Mouse (Mus musculus): ENCODE results near the gene Lmf2. TPM values are rescaled to one million over a fixed set of nuclear protein-coding genes. Genes with fewer than 3 reads are reported as not detected.

The Lmf2 gene
- polyA plus RNA-seq, 1 experiment from 2014 or later: 47.8 TPM

DNA sequence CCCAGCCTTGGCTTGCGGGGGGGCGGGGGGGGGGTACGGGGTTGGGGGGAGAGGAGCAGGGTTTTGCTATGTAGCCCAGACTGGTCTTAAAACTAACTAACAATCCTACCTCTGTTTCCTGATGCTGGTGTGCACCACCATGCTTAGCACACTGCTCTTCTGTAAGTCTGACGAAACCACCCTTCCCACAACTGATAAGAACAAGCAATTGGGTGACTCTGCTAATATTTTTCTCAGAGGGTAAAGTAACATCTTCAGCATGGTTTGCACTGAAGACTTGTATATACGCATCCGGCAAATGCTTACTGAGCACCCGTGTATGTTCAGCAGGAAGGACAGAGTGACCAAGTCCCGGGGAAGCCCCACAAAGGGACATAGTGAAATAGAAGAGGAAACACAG lies 34.2 kb downstream of the Lmf2 start:
- no peak for ATAC-seq (ENCODE audit: low read depth)
- 80% methylated on average over 8 of the region's 8 CpGs for WGBS
- Histone ChIP-seq H3K4me3 (ENCODE audit: low read depth, low read length) (no peak overlapping the region), H3K27ac (replicated peaks; ENCODE audit: low read depth, low read length) (no peak overlapping the region), H3K9ac (ENCODE audit: low read depth, low read length) (no peak overlapping the region), H3K27me3 (replicated peaks; ENCODE audit: control insufficient read depth, insufficient read depth, low read length) (peaks cover 7% of the 10 kb centered on the region), H3K4me1 (ENCODE audit: control insufficient read depth, insufficient read depth, low read length) (peaks cover 8% of the 10 kb centered on the region; the same call in 1 of the 2 replicates), H3K36me3 (ENCODE audit: control insufficient read depth, insufficient read depth, low read length) (no peaks in the 10 kb centered on the region), H3K9me3 (ENCODE audit: control insufficient read depth, low read length) (no peaks in the 10 kb centered on the region), H3K4me2 (ENCODE audit: low read depth, low read length) (no peak overlapping the region)
- no peak for DNase-seq (ENCODE audit: low spot score)

- peak overlapping the region; percentile 93; the same call in 1 of the 2 replicates for H3K4me2 ChIP-seq (ENCODE audit: low read depth, low read length)
- H3K27me3 ChIP-seq (replicated peaks; ENCODE audit: control insufficient read depth, insufficient read depth, low read length): no peaks in the 10 kb centered on the region
- no peaks in the 10 kb centered on the region for H3K36me3 ChIP-seq (ENCODE audit: control insufficient read depth, insufficient read depth, low read length)
- DNase-seq (ENCODE audit: low spot score) (no peak), ATAC-seq (ENCODE audit: low read depth) (no peak)
- H3K9me3 ChIP-seq (ENCODE audit: control insufficient read depth, low read length): no peaks in the 10 kb centered on the region
- H3K4me3 ChIP-seq (ENCODE audit: low read depth, low read length): no peak overlapping the region
- no peak overlapping the region for H3K27ac ChIP-seq (replicated peaks; ENCODE audit: low read depth, low read length)
- H3K4me1 ChIP-seq (ENCODE audit: control insufficient read depth, insufficient read depth, low read length): peaks cover 15% of the 10 kb centered on the region
- H3K9ac ChIP-seq (ENCODE audit: low read depth, low read length): no peak overlapping the region
- 68% methylated on average over 11 of the region's 11 CpGs for WGBS
Observed at GRCm38 (mm10) chr15:89316146-89316545, 39.3 kb downstream of the Lmf2 start.

- Histone ChIP-seq H3K9ac (ENCODE audit: low read depth, low read length) (peak within 1 kb of the TSS; percentile 82), H3K27ac (replicated peaks; ENCODE audit: low read depth, low read length) (no peak within 1 kb of the TSS; the same call in 1 of the 2 replicates)
- under 1% methylated on average over 26 of the region's 37 CpGs for WGBS
Observed at GRCm38 (mm10) chr15:89315190-89315731, 40.2 kb downstream of the Lmf2 start, which contains the start of gene Sbf1. TSS of gene Sbf1 (minus strand) at chr15:89315311.

DNA sequence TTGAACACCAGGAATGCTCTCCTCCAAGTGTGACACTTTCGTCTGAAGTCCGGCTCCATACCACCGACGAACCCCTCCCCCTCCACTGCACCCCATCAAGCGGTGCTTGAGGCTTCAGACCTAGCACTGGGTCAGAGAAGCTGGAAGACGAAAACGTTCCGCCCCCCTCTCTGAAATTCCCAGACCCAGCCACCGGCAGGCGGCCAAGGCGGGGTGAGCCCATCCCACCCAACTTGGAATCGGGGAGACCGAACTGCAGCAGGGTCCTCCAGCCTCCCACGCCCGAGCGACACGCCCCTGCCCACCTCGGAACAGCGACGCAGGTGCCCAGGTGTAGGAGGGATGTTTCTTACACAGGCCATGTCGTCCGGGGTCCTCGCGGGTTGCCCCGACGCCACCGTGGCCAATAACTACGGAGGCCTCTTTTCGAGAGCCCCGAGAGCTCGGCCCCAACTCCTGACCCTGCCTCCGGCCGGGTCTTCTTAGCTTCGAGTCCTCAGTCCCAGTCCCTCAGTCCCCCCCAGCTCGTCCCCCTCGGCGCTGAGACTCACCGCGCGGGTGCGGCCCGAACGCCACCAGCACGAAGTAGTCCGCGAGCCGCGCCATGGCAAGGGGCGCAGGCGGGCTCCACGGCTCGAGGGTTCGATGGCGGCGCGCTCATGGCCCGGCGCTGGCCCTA lies 40.8 kb downstream of the Lmf2 start:
- DNase-seq (ENCODE audit: low spot score): peak; percentile 41
- Histone ChIP-seq H3K9me3 (ENCODE audit: control insufficient read depth, low read length) (no peaks in the 10 kb centered on the region), H3K4me1 (ENCODE audit: control insufficient read depth, insufficient read depth, low read length) (peaks cover 15% of the 10 kb centered on the region), H3K36me3 (ENCODE audit: control insufficient read depth, insufficient read depth, low read length) (no peaks in the 10 kb centered on the region), H3K27ac (replicated peaks; ENCODE audit: low read depth, low read length) (no peak overlapping the region; the same call in 1 of the 2 replicates), H3K27me3 (replicated peaks; ENCODE audit: control insufficient read depth, insufficient read depth, low read length) (no peaks in the 10 kb centered on the region), H3K9ac (ENCODE audit: low read depth, low read length) (peak overlapping the region; percentile 82), H3K4me2 (ENCODE audit: low read depth, low read length) (peak overlapping the region; percentile 93), H3K4me3 (ENCODE audit: low read depth, low read length) (peak overlapping the region; percentile 89)
- 0% methylated on average over 30 of the region's 58 CpGs for WGBS
- peak; percentile 38 for ATAC-seq (ENCODE audit: low read depth)

More at GRCm38 (mm10) chr15:89315190-89315731, 40.2 kb downstream of the Lmf2 start, which contains the start of gene Sbf1:
- ATAC-seq (ENCODE audit: low read depth) (peak; percentile 100), DNase-seq (ENCODE audit: low spot score) (peak; percentile 99)
- Histone ChIP-seq H3K4me3 (ENCODE audit: low read depth, low read length) (peak within 1 kb of the TSS; percentile 89), H3K27me3 (replicated peaks; ENCODE audit: control insufficient read depth, insufficient read depth, low read length) (no peaks in the 10 kb centered on the region), H3K4me1 (ENCODE audit: control insufficient read depth, insufficient read depth, low read length) (peaks cover 15% of the 10 kb centered on the region), H3K4me2 (ENCODE audit: low read depth, low read length) (peak within 1 kb of the TSS; percentile 93), H3K9me3 (ENCODE audit: control insufficient read depth, low read length) (no peaks in the 10 kb centered on the region), H3K36me3 (ENCODE audit: control insufficient read depth, insufficient read depth, low read length) (no peaks in the 10 kb centered on the region)

DNA sequence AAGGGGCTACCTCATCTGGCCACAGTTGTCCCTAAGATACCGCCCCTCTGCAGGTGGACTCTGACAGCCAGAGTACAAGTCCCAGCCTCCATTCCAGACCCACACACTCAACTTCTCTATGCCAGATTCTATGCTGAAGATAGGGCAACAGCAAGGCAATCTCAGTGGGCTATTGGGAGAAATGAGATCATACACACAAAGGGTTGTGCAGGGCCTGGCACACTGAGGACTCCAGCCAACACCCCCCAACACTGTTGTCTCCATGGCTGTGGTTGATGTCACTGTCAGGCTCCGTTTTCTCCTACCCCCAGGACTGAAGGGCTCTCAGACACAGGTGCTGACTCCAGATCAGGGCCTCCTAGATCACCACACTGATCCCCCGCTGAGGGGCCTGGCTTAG lies 41.4 kb downstream of the Lmf2 start:
- H3K4me3 ChIP-seq (ENCODE audit: low read depth, low read length): peak overlapping the region; percentile 89
- DNase-seq (ENCODE audit: low spot score) (no peak), ATAC-seq (ENCODE audit: low read depth) (no peak)
- 33% methylated on average over 3 of the region's 3 CpGs for WGBS
- peak overlapping the region; percentile 82 for H3K9ac ChIP-seq (ENCODE audit: low read depth, low read length)
- no peak overlapping the region for H3K27ac ChIP-seq (replicated peaks; ENCODE audit: low read depth, low read length)
- H3K4me2 ChIP-seq (ENCODE audit: low read depth, low read length): peak overlapping the region; percentile 93
- H3K4me1 ChIP-seq (ENCODE audit: control insufficient read depth, insufficient read depth, low read length): peaks cover 15% of the 10 kb centered on the region
- no peaks in the 10 kb centered on the region for H3K36me3 ChIP-seq (ENCODE audit: control insufficient read depth, insufficient read depth, low read length)
- H3K9me3 ChIP-seq (ENCODE audit: control insufficient read depth, low read length): no peaks in the 10 kb centered on the region
- no peaks in the 10 kb centered on the region for H3K27me3 ChIP-seq (replicated peaks; ENCODE audit: control insufficient read depth, insufficient read depth, low read length)

DNA sequence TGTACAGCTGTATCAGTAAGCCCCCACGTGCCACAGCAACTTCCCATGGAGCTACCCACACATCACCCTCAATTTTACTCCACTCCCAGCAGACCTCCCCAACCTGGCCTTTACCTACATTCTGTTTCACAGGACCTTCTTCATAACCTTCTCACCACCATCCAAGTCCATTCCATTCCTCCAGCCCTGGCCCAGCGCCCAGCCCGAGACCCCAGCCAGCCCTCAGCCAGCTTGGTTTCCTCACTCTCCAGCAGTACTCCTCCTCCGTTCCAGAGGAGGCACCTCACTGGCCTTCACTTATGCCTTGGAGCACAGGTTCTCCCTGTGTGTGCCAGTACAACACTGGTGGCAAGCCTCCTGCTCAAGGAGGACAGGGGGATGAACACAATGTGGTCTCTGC lies 42.1 kb downstream of the Lmf2 start:
- Histone ChIP-seq H3K27me3 (replicated peaks; ENCODE audit: control insufficient read depth, insufficient read depth, low read length) (no peaks in the 10 kb centered on the region), H3K9ac (ENCODE audit: low read depth, low read length) (0 out of 2 replicates have a peak overlapping the region, but pooled peaks have one; percentile 82), H3K4me3 (ENCODE audit: low read depth, low read length) (no peak overlapping the region), H3K27ac (replicated peaks; ENCODE audit: low read depth, low read length) (no peak overlapping the region), H3K4me1 (ENCODE audit: control insufficient read depth, insufficient read depth, low read length) (peaks cover 15% of the 10 kb centered on the region), H3K9me3 (ENCODE audit: control insufficient read depth, low read length) (no peaks in the 10 kb centered on the region), H3K36me3 (ENCODE audit: control insufficient read depth, insufficient read depth, low read length) (no peaks in the 10 kb centered on the region), H3K4me2 (ENCODE audit: low read depth, low read length) (peak overlapping the region; percentile 93; the same call in 1 of the 2 replicates)
- ATAC-seq (ENCODE audit: low read depth) (no peak), DNase-seq (ENCODE audit: low spot score) (no peak)
- 67% methylated on average over 4 of the region's 4 CpGs for WGBS

DNA sequence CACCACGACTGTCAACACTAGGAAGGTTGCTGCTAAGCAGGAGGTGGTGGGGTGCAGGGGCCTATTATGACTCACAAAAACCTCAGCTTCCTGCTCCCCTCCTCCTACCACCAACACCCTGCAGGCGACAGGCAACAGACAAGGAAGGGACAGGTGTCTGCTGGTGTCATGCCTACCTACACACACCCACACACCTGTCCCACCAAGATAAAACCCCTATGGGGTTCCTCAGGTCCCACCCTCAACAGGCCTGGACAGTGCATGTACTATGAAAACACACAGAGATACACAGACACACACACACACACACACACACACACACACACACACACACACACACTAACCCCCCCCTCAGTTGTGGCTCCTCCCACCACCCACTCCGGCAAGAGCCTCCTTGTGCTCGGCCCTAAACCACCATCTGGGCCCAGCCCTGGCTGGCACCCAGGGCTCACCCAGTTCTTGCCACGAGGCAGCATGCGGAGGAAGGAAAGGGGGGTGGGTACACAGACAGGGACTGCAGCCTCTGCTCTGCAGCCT lies 45.4 kb downstream of the Lmf2 start:
- Histone ChIP-seq H3K36me3 (ENCODE audit: control insufficient read depth, insufficient read depth, low read length) (peaks cover 17% of the 10 kb centered on the region), H3K4me2 (ENCODE audit: low read depth, low read length) (no peak overlapping the region), H3K9me3 (ENCODE audit: control insufficient read depth, low read length) (no peaks in the 10 kb centered on the region), H3K9ac (ENCODE audit: low read depth, low read length) (no peak overlapping the region), H3K27ac (replicated peaks; ENCODE audit: low read depth, low read length) (no peak overlapping the region), H3K4me1 (ENCODE audit: control insufficient read depth, insufficient read depth, low read length) (peaks cover 15% of the 10 kb centered on the region), H3K4me3 (ENCODE audit: low read depth, low read length) (no peak overlapping the region), H3K27me3 (replicated peaks; ENCODE audit: control insufficient read depth, insufficient read depth, low read length) (no peaks in the 10 kb centered on the region)
- 59% methylated on average over 4 of the region's 6 CpGs for WGBS
- DNase-seq (ENCODE audit: low spot score): peak; percentile 17
- no peak for ATAC-seq (ENCODE audit: low read depth)

GRCm38 (mm10) chr15:89308406-89309139 lies 46.9 kb downstream of the Lmf2 start:
- Histone ChIP-seq H3K27ac (replicated peaks; ENCODE audit: low read depth, low read length) (no peak overlapping the region), H3K9me3 (ENCODE audit: control insufficient read depth, low read length) (no peaks in the 10 kb centered on the region), H3K4me2 (ENCODE audit: low read depth, low read length) (no peak overlapping the region), H3K36me3 (ENCODE audit: control insufficient read depth, insufficient read depth, low read length) (peaks cover 30% of the 10 kb centered on the region), H3K27me3 (replicated peaks; ENCODE audit: control insufficient read depth, insufficient read depth, low read length) (no peaks in the 10 kb centered on the region), H3K9ac (ENCODE audit: low read depth, low read length) (no peak overlapping the region), H3K4me1 (ENCODE audit: control insufficient read depth, insufficient read depth, low read length) (peaks cover 8% of the 10 kb centered on the region; the same call in 1 of the 2 replicates), H3K4me3 (ENCODE audit: low read depth, low read length) (no peak overlapping the region)
- no peak for ATAC-seq (ENCODE audit: low read depth)
- 74% methylated on average over 7 of the region's 7 CpGs for WGBS
- DNase-seq (ENCODE audit: low spot score): no peak
